Comparison of ENCODE assay signal across 8 mouse cellular contexts in genomic region chr17:83350379-83351091, GRCm38 (mm10). TPM values are rescaled to one million over a fixed set of nuclear protein-coding genes. Genes with fewer than 3 reads are reported as not detected.
DNase-seq lines count a peak whose midpoint lies in the region; ATAC-seq lines count a peak whose summit lies in the region.

Gene Eml4, plus strand, starts transcription at chr17:83350931.

- H3K4me1 ChIP-seq in heart, embryonic 14.5 days (ENCODE audit: control insufficient read depth in 2 of 2, insufficient read depth in 2 of 2, low read length in 2 of 2), result peaks cover 0 to 24% of the 10 kb centered on the region in 2 experiments; a peak in 3 of 4 replicates
- H3K4me1 ChIP-seq in liver, embryonic 13.5 days (replicated peaks), result peaks cover 45% of the 10 kb centered on the region
- H3K4me1 ChIP-seq in stomach, embryonic 16.5 days (ENCODE audit: control insufficient read depth, insufficient read depth, low read length), result peaks cover 18% of the 10 kb centered on the region

- peak within 1 kb of the TSS; percentile 79 for H3K4me2 ChIP-seq in heart, embryonic 14.5 days (ENCODE audit: low read length)
- H3K4me2 ChIP-seq in liver, embryonic 13.5 days, result peak within 1 kb of the TSS; percentile 95
- peak within 1 kb of the TSS; percentile 88 for H3K4me2 ChIP-seq in stomach, embryonic 16.5 days (ENCODE audit: low read depth, low read length)

- no peaks in the 10 kb centered on the region for H3K27me3 ChIP-seq in heart, embryonic 14.5 days (ENCODE audit: control insufficient read depth, insufficient read depth, low read length)
- H3K27me3 ChIP-seq in liver, embryonic 13.5 days, result peaks cover 14% of the 10 kb centered on the region; the same call in 1 of the 2 replicates
- H3K27me3 ChIP-seq in stomach, embryonic 16.5 days (ENCODE audit: control insufficient read depth, insufficient read depth, low read length), result no peaks in the 10 kb centered on the region

- peak within 1 kb of the TSS; percentile 88 to 89 for H3K27ac ChIP-seq in heart, embryonic 14.5 days (replicated peaks in 1 of 2; ENCODE audit: control insufficient read depth in 1 of 2, insufficient read depth in 1 of 2, low read depth in 2 of 2, low read length in 2 of 2)
- H3K27ac ChIP-seq in liver, embryonic 13.5 days, result peak within 1 kb of the TSS; percentile 66
- H3K27ac ChIP-seq in stomach, embryonic 16.5 days (ENCODE audit: low read length), result peak within 1 kb of the TSS; percentile 94

- WGBS in heart, embryonic 14.5 days, result 2% methylated on average over 46 of the region's 62 CpGs
- 3% methylated on average over 48 of the region's 62 CpGs for WGBS in liver, embryonic 13.5 days (ENCODE audit: insufficient replicate concordance)
- 1% methylated on average over 48 of the region's 62 CpGs for WGBS in stomach, embryonic 16.5 days

- peak within 1 kb of the TSS; percentile 94 for H3K9ac ChIP-seq in heart, embryonic 14.5 days (ENCODE audit: low read length)
- H3K9ac ChIP-seq in liver, embryonic 13.5 days, result peak within 1 kb of the TSS; percentile 86
- peak within 1 kb of the TSS; percentile 94 for H3K9ac ChIP-seq in stomach, embryonic 16.5 days (ENCODE audit: low read length)

- peak within 1 kb of the TSS; percentile 75 to 87 for H3K4me3 ChIP-seq in heart, embryonic 14.5 days (ENCODE audit: control insufficient read depth in 1 of 2, insufficient read depth in 1 of 2, low read depth in 1 of 2, low read length in 2 of 2)
- H3K4me3 ChIP-seq in liver, embryonic 13.5 days (replicated peaks), result peak within 1 kb of the TSS; percentile 80
- H3K4me3 ChIP-seq in stomach, embryonic 16.5 days (replicated peaks; ENCODE audit: low read length), result peak within 1 kb of the TSS; percentile 80

- peak; percentile 82 for ATAC-seq in CD4-positive, CD25-positive, alpha-beta regulatory T cell, adult 4 months
- ATAC-seq in heart, embryonic 14.5 days (ENCODE audit: insufficient number of reproducible peaks, insufficient read depth, low FRiP score, low read depth), result peak; percentile 95
- peak; percentile 94 for ATAC-seq in liver, embryonic 13.5 days (ENCODE audit: low read depth)
- peak; percentile 94 for ATAC-seq in stomach, embryonic 16.5 days (ENCODE audit: insufficient read depth, low FRiP score)

- H3K36me3 ChIP-seq in heart, embryonic 14.5 days (ENCODE audit: control insufficient read depth, insufficient read depth, low read length), result no peaks in the 10 kb centered on the region
- H3K36me3 ChIP-seq in liver, embryonic 13.5 days, result no peaks in the 10 kb centered on the region
- H3K36me3 ChIP-seq in stomach, embryonic 16.5 days (ENCODE audit: control insufficient read depth, insufficient read depth, low read length), result no peaks in the 10 kb centered on the region

- peak; percentile 69 for DNase-seq in c-Kit-negative CD71-positive TER-119-positive erythroid progenitor cells, embryonic 14.5 days (ENCODE audit: low read depth, low spot score)
- DNase-seq in fibroblast of lung, adult 2 months (ENCODE audit: low read depth), result peak; percentile 82
- peak; percentile 96 for DNase-seq in kidney, postnatal 14 days
- peak; percentile 85 for DNase-seq in liver, embryonic 13.5 days
- peak; percentile 93 for DNase-seq in neural tube, embryonic 10.5 days (ENCODE audit: extremely low spot score, low spot score)

- no peaks in the 10 kb centered on the region for H3K9me3 ChIP-seq in heart, embryonic 14.5 days (ENCODE audit: control insufficient read depth, low read length)
- no peaks in the 10 kb centered on the region for H3K9me3 ChIP-seq in liver, embryonic 13.5 days (replicated peaks)
- H3K9me3 ChIP-seq in stomach, embryonic 16.5 days (replicated peaks; ENCODE audit: control insufficient read depth, low read length), result no peaks in the 10 kb centered on the region

RNA-seq across cellular contexts. Expression of gene Eml4, which starts in this region (rescaled TPM):
- 10 to 100 TPM; 15.6 to 15.8 TPM for polyA plus RNA-seq in CD4-positive, CD25-positive, alpha-beta regulatory T cell, adult 4 months (2017; shearing (Covaris generic))
- 16.9 and 20.7 TPM in 2 replicates for polyA plus RNA-seq in heart, embryonic 14.5 days (2014; fragmentation: Nextera tagmentation; extraction: Ambion mirVana)
- polyA plus RNA-seq in liver, embryonic 13.5 days (2015; fragmentation: Nextera tagmentation; extraction: Ambion mirVana), result 5.4 and 7.1 TPM in 2 replicates
- 21.4 and 24.2 TPM in 2 replicates for polyA plus RNA-seq in stomach, embryonic 16.5 days (2015; fragmentation: Nextera tagmentation; extraction: Ambion mirVana)

Comparison
In these comparisons a context has a peak if more than half of its experiments do, and no peak if none do; other contexts are left out.
1. Peak in every context shown above with its lines: DNase-seq, ATAC-seq, H3K4me3 ChIP-seq and H3K27ac ChIP-seq.